Mouse (Mus musculus): ENCODE data around the gene Gm49355. TPM values are rescaled to one million over a fixed set of nuclear protein-coding genes. Genes with fewer than 3 reads are reported as not detected.

Gm49355 gene
- polyA plus RNA-seq, 1 experiment, result 0.04 TPM

- 8% methylated on average over 24 of the region's 24 CpGs for WGBS
- DNase-seq (ENCODE audit: low read depth, low spot score), result no peak
Observed at GRCm38 (mm10) chr14:12341789-12342457, 58.1 kb downstream of the Gm49355 start.

- WGBS, result 8% methylated on average over 23 of the region's 23 CpGs
- no peak for DNase-seq (ENCODE audit: low read depth, low spot score)
Observed at GRCm38 (mm10) chr14:12342458-12343131, 58.8 kb downstream of the Gm49355 start.

GRCm38 (mm10) chr14:12343451-12343941 is 59.7 kb downstream of the Gm49355 start:
- no peak for DNase-seq (ENCODE audit: low read depth, low spot score)
- WGBS, result 4% methylated on average over 20 of the region's 20 CpGs

- 6% methylated on average over 24 of the region's 24 CpGs for WGBS
- DNase-seq (ENCODE audit: low read depth, low spot score), result no peak
Observed at GRCm38 (mm10) chr14:12344061-12344745, 60.4 kb downstream of the Gm49355 start.

- 2% methylated on average over 39 of the region's 39 CpGs for WGBS
- DNase-seq (ENCODE audit: low read depth, low spot score), result no peak
Observed at GRCm38 (mm10) chr14:12344746-12345240, 61.0 kb downstream of the Gm49355 start.

GRCm38 (mm10) chr14:12345241-12345921 is 61.6 kb downstream of the Gm49355 start:
- 2% methylated on average over 40 of the region's 40 CpGs for WGBS
- no peak for DNase-seq (ENCODE audit: low read depth, low spot score)

GRCm38 (mm10) chr14:12346011-12346864 is 62.5 kb downstream of the Gm49355 start:
- no peak for DNase-seq (ENCODE audit: low read depth, low spot score)
- WGBS, result 3% methylated on average over 50 of the region's 50 CpGs

GRCm38 (mm10) chr14:12346865-12347600 is 63.3 kb downstream of the Gm49355 start:
- 5% methylated on average over 26 of the region's 26 CpGs for WGBS
- no peak for DNase-seq (ENCODE audit: low read depth, low spot score)

GRCm38 (mm10) chr14:12348089-12348488 is 64.3 kb downstream of the Gm49355 start, which contains the start of gene Fezf2:
Gene Fezf2 (minus strand): TSS chr14:12348189.
- 4% methylated on average over 2 of the region's 2 CpGs for WGBS

GRCm38 (mm10) chr14:12349334-12350090 is 65.7 kb downstream of the Gm49355 start:
- no peak for DNase-seq (ENCODE audit: low read depth, low spot score)
- 15% methylated on average over 15 of the region's 15 CpGs for WGBS

More at GRCm38 (mm10) chr14:12348089-12348488, 64.3 kb downstream of the Gm49355 start, which contains the start of gene Fezf2:
- no peak for DNase-seq (ENCODE audit: low read depth, low spot score)

- 12% methylated on average over 16 of the region's 16 CpGs for WGBS
- no peak for DNase-seq (ENCODE audit: low read depth, low spot score)
Observed at GRCm38 (mm10) chr14:12350271-12350916, 66.6 kb downstream of the Gm49355 start.

Other genes with a start within 250 kb of the Gm49355 start
- gene 3830406C13Rik, start 197 bp downstream of the Gm49355 start, polyA plus RNA-seq (2012; rRNA removed), result 8.1 and 9.1 TPM in 2 replicates
- gene Fezf2, start 64.2 kb downstream of the Gm49355 start, polyA plus RNA-seq (2012; rRNA removed), result not detected in 2 replicates